Mouse (Mus musculus): ENCODE results near the gene Ak5. TPM values are rescaled to one million over a fixed set of nuclear protein-coding genes. Genes with fewer than 3 reads are reported as not detected.
A peak's percentile ranks its signal among the peaks of the same experiment; 100 is the strongest.

The Ak5 gene
- polyA plus RNA-seq, 1 experiment, result 9.7 TPM

DNA sequence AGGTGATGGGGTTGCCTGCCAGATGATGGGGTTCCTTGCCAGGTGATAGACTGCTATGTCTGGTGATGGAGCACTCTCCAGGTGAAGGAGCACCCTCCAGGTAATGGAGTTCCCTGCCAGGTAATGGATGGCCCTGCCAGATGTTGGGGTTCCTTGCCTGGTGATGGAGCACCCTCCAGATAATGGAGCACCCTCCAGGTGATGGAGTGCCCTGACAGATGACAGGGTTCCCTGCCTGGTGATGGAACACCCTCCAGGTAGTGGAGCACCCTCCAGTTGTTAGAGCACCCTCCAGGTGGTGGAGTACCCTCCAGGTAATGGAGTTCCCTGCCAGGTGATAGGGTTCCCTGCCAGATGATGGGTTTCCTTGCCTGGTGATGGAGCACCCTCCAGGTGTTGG, 104.3 kb downstream of the Ak5 start:
- DNase-seq, result no peak
- no peak for TF ChIP-seq POLR2A (IDR thresholded peaks at IDR 0.05; ENCODE audit: borderline replicate concordance, insufficient read depth, low read length)
- no peak for TF ChIP-seq CTCF (IDR thresholded peaks at IDR 0.05; ENCODE audit: borderline replicate concordance, insufficient read depth, low read depth, low read length)
- Histone ChIP-seq H3K27ac (ENCODE audit: insufficient read depth, low read length) (no peak overlapping the region), H3K4me1 (ENCODE audit: control insufficient read depth, insufficient read depth, low read length) (no peaks in the 10 kb centered on the region), H3K4me3 (replicated peaks; ENCODE audit: insufficient read depth, low read depth, low read length) (no peak overlapping the region), H3K27me3 (ENCODE audit: control insufficient read depth, insufficient read depth, low read length) (no peaks in the 10 kb centered on the region)

DNA sequence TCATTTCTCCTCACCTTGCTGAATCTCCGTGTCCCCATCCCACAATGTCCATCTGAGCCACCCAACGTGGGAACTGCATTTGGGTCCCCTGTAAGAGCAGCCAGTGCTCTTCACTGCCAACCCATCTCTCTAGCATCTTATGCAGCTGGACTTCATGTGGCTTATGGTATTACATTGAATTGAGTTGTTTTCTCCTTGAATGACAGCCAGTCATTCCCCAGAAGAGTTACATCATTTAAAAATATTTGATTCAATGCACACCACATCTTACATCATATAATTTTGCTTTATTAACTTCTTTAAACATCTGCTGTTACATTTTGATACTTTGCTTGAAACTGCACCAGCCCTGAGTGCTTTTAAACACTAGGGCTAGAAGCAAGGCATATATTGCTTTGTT, 106.5 kb downstream of the Ak5 start:
- Histone ChIP-seq H3K4me1 (ENCODE audit: control insufficient read depth, insufficient read depth, low read length) (no peaks in the 10 kb centered on the region), H3K4me3 (replicated peaks; ENCODE audit: insufficient read depth, low read depth, low read length) (no peak overlapping the region), H3K27me3 (ENCODE audit: control insufficient read depth, insufficient read depth, low read length) (no peaks in the 10 kb centered on the region), H3K27ac (ENCODE audit: insufficient read depth, low read length) (no peak overlapping the region)
- 55% methylated on average over 2 of the region's 2 CpGs for WGBS
- no peak for TF ChIP-seq POLR2A (IDR thresholded peaks at IDR 0.05; ENCODE audit: borderline replicate concordance, insufficient read depth, low read length)
- no peak for TF ChIP-seq CTCF (IDR thresholded peaks at IDR 0.05; ENCODE audit: borderline replicate concordance, insufficient read depth, low read depth, low read length)
- no peak for DNase-seq

DNA sequence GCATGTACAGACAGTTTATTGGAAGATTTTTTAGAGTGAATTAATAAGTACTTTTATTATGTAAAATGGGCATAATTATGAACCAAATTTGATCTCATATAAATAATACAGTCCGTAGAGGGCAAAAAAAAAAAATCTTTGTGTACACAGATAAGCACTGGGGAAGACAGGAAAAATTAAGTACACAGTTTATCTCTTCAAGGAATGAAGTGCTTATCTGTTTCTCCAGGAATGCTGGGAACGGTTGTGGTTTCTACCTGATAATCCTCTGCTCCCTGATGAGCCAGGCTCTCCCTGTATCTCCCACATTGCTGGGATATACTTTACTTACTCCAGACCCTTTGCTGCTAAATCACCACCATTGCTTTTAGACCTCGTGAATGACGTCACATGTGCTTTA, 108.9 kb downstream of the Ak5 start:
- Histone ChIP-seq H3K4me3 (replicated peaks; ENCODE audit: insufficient read depth, low read depth, low read length) (no peak overlapping the region), H3K4me1 (ENCODE audit: control insufficient read depth, insufficient read depth, low read length) (no peaks in the 10 kb centered on the region), H3K27me3 (ENCODE audit: control insufficient read depth, insufficient read depth, low read length) (no peaks in the 10 kb centered on the region), H3K27ac (ENCODE audit: insufficient read depth, low read length) (no peak overlapping the region)
- DNase-seq, result no peak
- TF ChIP-seq POLR2A (IDR thresholded peaks at IDR 0.05; ENCODE audit: borderline replicate concordance, insufficient read depth, low read length) (no peak), CTCF (IDR thresholded peaks at IDR 0.05; ENCODE audit: borderline replicate concordance, insufficient read depth, low read depth, low read length) (no peak)
- 82% methylated on average over 4 of the region's 4 CpGs for WGBS

DNA sequence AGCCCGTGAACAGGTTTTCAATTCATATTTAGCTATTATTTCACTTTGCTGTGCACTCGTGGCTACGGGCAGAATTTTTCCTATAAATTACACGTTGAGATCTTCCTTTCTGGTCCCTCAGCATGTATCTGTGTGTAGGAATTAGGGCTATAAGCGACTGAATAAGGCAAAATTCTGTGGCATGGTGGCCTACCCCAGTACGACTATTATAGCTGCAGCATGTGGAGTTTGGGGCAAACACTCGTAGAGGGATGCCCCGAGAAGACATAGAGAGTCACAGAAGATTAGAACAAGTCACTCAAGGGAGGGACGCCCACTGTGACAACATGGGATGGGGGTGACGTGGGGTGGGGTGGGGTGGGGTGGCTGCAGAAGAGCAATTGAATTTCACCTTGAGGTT, 110.1 kb downstream of the Ak5 start:
- no peaks in the 10 kb centered on the region for H3K4me1 ChIP-seq (ENCODE audit: control insufficient read depth, insufficient read depth, low read length)
- H3K27ac ChIP-seq (ENCODE audit: insufficient read depth, low read length), result no peak overlapping the region
- WGBS, result 62% methylated on average over 10 of the region's 10 CpGs
- no peak overlapping the region for H3K4me3 ChIP-seq (replicated peaks; ENCODE audit: insufficient read depth, low read depth, low read length)
- no peak for TF ChIP-seq CTCF (IDR thresholded peaks at IDR 0.05; ENCODE audit: borderline replicate concordance, insufficient read depth, low read depth, low read length)
- no peak for TF ChIP-seq POLR2A (IDR thresholded peaks at IDR 0.05; ENCODE audit: borderline replicate concordance, insufficient read depth, low read length)
- no peaks in the 10 kb centered on the region for H3K27me3 ChIP-seq (ENCODE audit: control insufficient read depth, insufficient read depth, low read length)
- no peak for DNase-seq

DNA sequence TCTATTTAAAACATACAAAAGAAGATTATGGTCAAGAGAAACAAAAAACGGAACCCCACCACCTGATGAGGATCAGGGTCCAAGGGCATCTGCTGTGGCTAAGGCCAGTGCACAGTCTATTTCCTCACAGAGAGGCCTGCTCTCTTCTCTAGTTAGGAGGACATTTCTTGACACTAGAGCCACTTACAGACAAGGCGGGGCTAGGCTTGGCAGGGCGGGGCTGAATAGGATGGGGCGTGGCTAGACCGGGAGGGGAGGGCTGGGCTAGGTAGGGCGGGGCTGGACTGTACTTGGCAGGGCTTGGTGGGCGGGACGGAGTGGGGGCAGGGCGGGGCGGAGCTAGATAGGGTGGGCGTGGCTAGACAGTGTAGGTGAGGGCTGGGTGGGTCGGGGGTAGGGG, 110.5 kb downstream of the Ak5 start:
- WGBS, result 33% methylated on average over 12 of the region's 12 CpGs
- no peak for TF ChIP-seq POLR2A (IDR thresholded peaks at IDR 0.05; ENCODE audit: borderline replicate concordance, insufficient read depth, low read length)
- no peak for TF ChIP-seq CTCF (IDR thresholded peaks at IDR 0.05; ENCODE audit: borderline replicate concordance, insufficient read depth, low read depth, low read length)

DNA sequence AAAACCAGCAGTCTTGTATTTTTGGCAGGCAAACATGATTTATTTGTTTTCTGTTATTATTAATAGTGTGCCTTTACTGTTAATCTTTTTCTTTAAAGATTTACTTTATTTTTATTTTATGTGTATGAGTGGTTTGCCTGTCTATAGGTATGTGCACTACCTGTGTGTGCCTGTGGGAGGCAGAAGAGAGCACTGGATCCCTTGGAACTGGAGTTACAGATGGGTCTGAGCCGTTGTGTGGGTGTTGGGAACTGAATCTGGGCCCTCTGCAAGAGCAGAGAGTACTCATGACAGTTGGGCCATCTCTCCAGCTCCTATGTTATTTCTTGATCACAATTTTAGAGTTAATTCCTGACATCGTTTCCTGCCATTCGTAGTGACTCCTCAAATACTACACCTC, 111.2 kb downstream of the Ak5 start:
- no peak for DNase-seq
- H3K27ac ChIP-seq (ENCODE audit: insufficient read depth, low read length), result no peak overlapping the region
- no peak for TF ChIP-seq POLR2A (IDR thresholded peaks at IDR 0.05; ENCODE audit: borderline replicate concordance, insufficient read depth, low read length)
- 0 out of 2 replicates have a peak, but pooled peaks have one; percentile 8 for TF ChIP-seq CTCF (IDR thresholded peaks at IDR 0.05; ENCODE audit: borderline replicate concordance, insufficient read depth, low read depth, low read length)
- no peaks in the 10 kb centered on the region for H3K4me1 ChIP-seq (ENCODE audit: control insufficient read depth, insufficient read depth, low read length)
- WGBS, result 83% methylated on average over 3 of the region's 3 CpGs
- H3K27me3 ChIP-seq (ENCODE audit: control insufficient read depth, insufficient read depth, low read length), result no peaks in the 10 kb centered on the region
- H3K4me3 ChIP-seq (replicated peaks; ENCODE audit: insufficient read depth, low read depth, low read length), result no peak overlapping the region

More for the DNA sequence above, 110.5 kb downstream of the Ak5 start:
- Histone ChIP-seq H3K4me3 (replicated peaks; ENCODE audit: insufficient read depth, low read depth, low read length) (no peak overlapping the region), H3K4me1 (ENCODE audit: control insufficient read depth, insufficient read depth, low read length) (no peaks in the 10 kb centered on the region), H3K27ac (ENCODE audit: insufficient read depth, low read length) (no peak overlapping the region), H3K27me3 (ENCODE audit: control insufficient read depth, insufficient read depth, low read length) (no peaks in the 10 kb centered on the region)
- DNase-seq, result no peak

DNA sequence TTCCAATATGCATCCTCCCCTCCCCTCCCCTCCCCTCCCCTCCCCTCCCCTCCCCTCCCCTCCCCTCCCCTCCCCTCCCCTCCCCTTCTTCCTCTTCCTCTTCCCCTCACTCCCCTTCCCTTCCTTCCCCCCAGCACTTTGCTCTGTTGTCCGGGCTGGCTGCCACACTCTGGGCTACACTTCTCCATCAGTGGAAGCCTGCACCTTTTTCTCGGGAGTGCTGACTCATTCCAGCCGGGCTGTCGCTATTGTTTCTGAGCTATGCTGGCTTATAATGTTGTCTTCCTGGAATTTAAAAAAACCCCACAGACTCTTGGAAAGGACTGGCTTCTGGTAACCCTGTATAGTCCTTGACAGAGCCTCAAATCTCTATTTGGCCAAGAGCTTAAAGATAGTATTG, 111.7 kb downstream of the Ak5 start:
- no peak for DNase-seq
- no peak overlapping the region for H3K4me3 ChIP-seq (replicated peaks; ENCODE audit: insufficient read depth, low read depth, low read length)
- no peak overlapping the region for H3K27ac ChIP-seq (ENCODE audit: insufficient read depth, low read length)
- TF ChIP-seq CTCF (IDR thresholded peaks at IDR 0.05; ENCODE audit: borderline replicate concordance, insufficient read depth, low read depth, low read length), result no peak
- no peak for TF ChIP-seq POLR2A (IDR thresholded peaks at IDR 0.05; ENCODE audit: borderline replicate concordance, insufficient read depth, low read length)
- H3K27me3 ChIP-seq (ENCODE audit: control insufficient read depth, insufficient read depth, low read length), result no peaks in the 10 kb centered on the region
- H3K4me1 ChIP-seq (ENCODE audit: control insufficient read depth, insufficient read depth, low read length), result no peaks in the 10 kb centered on the region
- 47% methylated on average over 4 of the region's 4 CpGs for WGBS

DNA sequence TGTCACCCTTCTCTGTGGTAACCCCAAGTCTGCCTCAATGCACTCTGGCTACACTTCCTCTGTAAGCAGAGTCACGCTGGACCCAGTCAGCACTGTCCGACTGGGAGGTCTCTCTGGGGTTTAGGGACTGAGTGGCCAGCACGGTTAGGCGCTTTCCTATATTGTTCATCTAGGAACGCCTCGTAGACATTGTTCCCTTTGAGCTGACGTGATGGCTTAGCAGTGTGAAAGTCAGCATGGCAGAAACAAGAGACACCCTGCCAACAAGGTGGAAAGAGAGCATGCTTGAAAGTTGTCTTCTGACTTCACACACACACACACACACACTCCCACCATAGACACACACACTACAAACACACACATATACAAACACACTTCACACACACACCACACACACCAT, 112.9 kb downstream of the Ak5 start:
- no peak for TF ChIP-seq CTCF (IDR thresholded peaks at IDR 0.05; ENCODE audit: borderline replicate concordance, insufficient read depth, low read depth, low read length)
- TF ChIP-seq POLR2A (IDR thresholded peaks at IDR 0.05; ENCODE audit: borderline replicate concordance, insufficient read depth, low read length), result no peak
- H3K4me1 ChIP-seq (ENCODE audit: control insufficient read depth, insufficient read depth, low read length), result no peaks in the 10 kb centered on the region
- 43% methylated on average over 7 of the region's 7 CpGs for WGBS
- no peak for DNase-seq
- H3K4me3 ChIP-seq (replicated peaks; ENCODE audit: insufficient read depth, low read depth, low read length), result no peak overlapping the region
- no peak overlapping the region for H3K27ac ChIP-seq (ENCODE audit: insufficient read depth, low read length)
- H3K27me3 ChIP-seq (ENCODE audit: control insufficient read depth, insufficient read depth, low read length), result no peaks in the 10 kb centered on the region
